Mouse (Mus musculus): Measurements from ENCODE around the gene Ints3.
"Not testable (repeated sequence)": the region's sequence is repeated elsewhere in the genome, so short reads cannot be mapped to it uniquely, and the experiment has no call there.

Ints3 gene

GRCm38 (mm10) chr3:90342853-90343252 lies 90.6 kb downstream of the Ints3 start:
- DNase-seq: not testable (repeated sequence)
